Mouse (Mus musculus) left cerebral cortex, postnatal 25 days (tissue): ENCODE results near the gene Adipoq. TPM values are rescaled to one million over a fixed set of nuclear protein-coding genes. Genes with fewer than 3 reads are reported as not detected.
"Not testable (repeated sequence)": the region's sequence is repeated elsewhere in the genome, so short reads cannot be mapped to it uniquely, and the experiment has no call there.

ENCODE experiments used
- DNase-seq, 2 experiments: peaks; one replicate each; pipeline ENCODE4 v3.0.0; 2022; ENCODE audit warnings: low spot score in 2 of 2, mixed read lengths in 1 of 2
- intact Hi-C: fragments of 180-260 bp; cut with DNase I; formaldehyde crosslinking; loops from one replicate; pipeline ENCODE4 v1.15.1; 2025
- total RNA-seq, 2 experiments: library from RNA; stranded (reverse); gene quantifications; 2 replicates each; pipeline ENCODE4 v1.2.3; 2021

Adipoq gene
- total RNA-seq, result not detected

GRCm38 (mm10) chr16:23146280-23146679, at the start of gene Adipoq:
Adipoq (plus strand) TSS chr16:23146536.
- no peak for DNase-seq
- intact Hi-C loops, result no loop called here

GRCm38 (mm10) chr16:23096886-23097285, 49.5 kb upstream of the Adipoq start:
- intact Hi-C loops, DNase-seq: not testable (repeated sequence)

DNA sequence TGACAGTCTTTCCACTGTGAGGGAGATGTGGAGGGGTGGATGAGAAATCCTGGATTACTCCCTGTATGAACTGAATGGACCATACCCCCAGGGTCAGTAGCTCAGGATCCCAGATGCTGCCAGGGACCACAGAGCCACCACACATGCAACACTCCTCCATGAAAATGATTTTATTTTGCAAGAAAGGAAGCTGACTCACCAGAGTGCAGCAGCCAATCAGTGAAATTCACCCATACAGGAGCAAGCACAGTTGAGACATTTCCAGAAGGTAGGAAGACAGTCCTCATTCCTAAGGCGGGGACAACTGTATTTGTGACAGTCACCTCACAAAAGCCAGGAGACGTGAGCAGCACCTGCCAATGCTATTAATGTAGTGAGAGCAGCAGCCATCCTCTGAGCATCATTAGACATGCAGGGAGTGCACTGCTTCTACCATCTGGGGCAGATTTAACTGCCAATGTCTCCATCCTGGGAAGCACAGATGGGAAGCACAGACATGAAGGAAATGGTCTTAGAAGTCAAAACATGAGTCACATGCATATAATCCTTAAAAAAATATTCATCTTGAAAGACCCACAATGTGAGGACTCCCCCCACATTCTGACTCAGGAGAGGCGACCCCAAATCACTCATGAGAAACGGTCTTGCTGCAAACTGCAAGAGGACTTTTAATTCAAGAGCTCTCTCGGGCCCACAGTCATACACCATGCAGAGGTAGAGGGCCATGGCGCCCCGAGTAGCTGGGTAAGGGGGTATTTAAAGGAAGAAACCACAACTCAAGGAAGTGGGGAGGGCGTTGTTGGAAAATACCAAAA, 48.8 kb upstream of the Adipoq start:
- DNase-seq, result peak; percentile 27 to 68
- intact Hi-C loops, result not testable (repeated sequence)

- DNase-seq, intact Hi-C loops: not testable (repeated sequence)
These were observed 48.3 kb upstream of the Adipoq start for GRCm38 (mm10) chr16:23098105-23098452.

GRCm38 (mm10) chr16:23099632-23100031, 46.7 kb upstream of the Adipoq start:
- no peak for DNase-seq
- intact Hi-C loops, result no loop called here

- DNase-seq, result no peak
- intact Hi-C loops, result no loop called here
These were observed 46.2 kb upstream of the Adipoq start for GRCm38 (mm10) chr16:23100099-23100575.

- no peak for DNase-seq
- intact Hi-C loops, result no loop called here
These were observed 45.7 kb upstream of the Adipoq start for GRCm38 (mm10) chr16:23100613-23101012.

DNA sequence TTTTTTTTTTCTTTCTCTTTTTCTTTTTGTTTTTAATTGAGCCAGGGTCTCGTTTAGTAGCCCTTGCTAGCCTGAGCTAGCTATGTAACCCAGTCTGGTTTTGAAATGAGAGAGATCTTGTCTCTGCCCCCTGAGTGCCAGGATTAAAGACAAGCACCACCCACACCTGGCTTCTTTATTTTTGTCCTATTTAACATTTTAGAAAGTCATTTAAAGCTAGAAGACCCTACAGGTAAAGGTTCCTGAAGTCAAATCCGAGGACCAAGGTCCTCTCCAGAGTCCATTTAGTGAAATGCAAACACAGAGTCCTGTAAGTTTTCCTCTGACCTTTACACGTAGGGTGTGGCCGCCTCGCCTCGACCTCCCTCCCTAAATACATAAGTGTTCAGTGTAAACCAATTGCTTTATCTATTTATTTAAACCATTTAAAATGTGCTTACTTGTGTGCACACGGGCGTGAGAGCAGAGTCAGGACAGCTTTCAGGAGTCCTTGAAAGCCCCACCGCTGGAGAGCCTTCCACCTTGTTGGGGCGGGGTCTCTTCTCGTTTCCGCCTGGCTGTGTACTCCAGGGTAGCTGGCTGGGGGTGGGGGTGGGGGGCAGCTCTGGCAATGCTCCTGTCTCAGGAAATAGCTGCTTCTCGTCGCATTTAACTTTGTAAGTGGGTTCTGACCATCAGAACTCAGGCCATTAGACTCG, 43.8 kb upstream of the Adipoq start:
- intact Hi-C loops, result no loop called here
- DNase-seq, result no peak

GRCm38 (mm10) chr16:23103038-23103745, 43.1 kb upstream of the Adipoq start:
- intact Hi-C loops, result no loop called here
- DNase-seq, result no peak

DNA sequence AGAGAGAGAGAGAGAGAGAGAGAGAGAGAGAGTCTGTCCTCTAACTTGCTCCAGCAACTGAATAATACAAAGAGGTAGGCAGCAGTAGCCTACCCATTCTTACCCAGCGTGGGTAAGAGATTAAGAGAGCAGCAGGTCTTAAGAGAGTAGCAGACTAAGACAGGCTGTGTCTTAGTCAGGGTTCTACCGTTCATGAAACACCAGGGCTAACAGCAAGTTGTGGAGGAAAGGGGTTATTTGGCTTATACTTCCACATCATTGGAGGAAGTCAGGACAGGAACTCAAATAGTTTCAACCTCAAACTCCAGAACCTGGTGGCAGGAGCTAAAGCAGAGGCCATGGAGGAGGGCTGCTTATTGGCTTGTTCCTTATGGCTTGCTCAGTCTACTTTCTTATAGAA, 42.5 kb upstream of the Adipoq start:
- intact Hi-C loops, result no loop called here
- DNase-seq, result no peak

- no peak for DNase-seq
- intact Hi-C loops, result loop anchor here (5.0 kb wide), 1 partner anchor 249 kb away; the partner anchor contains the start of genes Dnajb11 and Tbccd1
These were observed 40.2 kb upstream of the Adipoq start for GRCm38 (mm10) chr16:23106121-23106520.

DNA sequence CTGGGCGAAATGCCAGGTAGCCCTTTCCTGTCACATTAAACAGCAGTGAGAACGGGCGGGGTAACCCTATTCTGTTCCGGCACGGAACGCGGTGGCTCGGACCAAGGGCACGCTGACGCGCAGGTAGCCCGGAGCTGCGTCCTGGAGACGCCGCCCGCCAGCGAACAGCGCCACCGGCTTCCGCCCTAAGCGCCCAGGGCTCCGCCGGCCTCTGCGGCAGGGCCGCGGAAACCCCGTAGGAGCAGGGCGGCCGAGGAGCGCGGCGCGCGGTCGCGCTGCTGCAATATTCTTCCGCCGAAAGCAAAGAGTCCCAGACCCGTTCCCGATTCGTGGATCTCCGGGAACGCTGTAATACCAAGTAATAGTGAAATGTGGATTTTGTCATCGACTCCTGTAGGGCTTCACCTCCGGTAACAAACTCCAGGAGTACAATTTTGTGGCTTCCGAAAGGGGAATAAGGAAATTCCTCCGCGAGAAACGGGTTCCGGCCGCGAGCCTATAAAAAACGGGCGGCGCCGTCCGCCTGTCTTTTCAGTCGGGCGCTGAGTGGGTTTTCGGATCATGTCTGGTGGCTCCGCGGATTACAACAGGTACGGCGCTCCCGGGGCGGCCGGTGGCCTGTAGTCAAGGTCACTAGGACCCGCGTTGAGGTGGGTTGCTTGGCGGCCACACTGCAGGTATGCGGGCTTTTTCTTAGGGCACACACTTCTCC, 38.9 kb upstream of the Adipoq start, which contains the start of gene Eif4a2:
Eif4a2 (plus strand) TSS at position 214 of the 712 bp plus-strand sequence.
- intact Hi-C loops, result loop anchor here (1.0 to 5.0 kb wide), 2 partner anchors 20 to 250 kb away; partner anchors contain the start of genes Dnajb11, Rfc4 and Tbccd1
- peak; percentile 93 to 94 for DNase-seq

- peak; percentile 82 for DNase-seq
- intact Hi-C loops, result loop anchor here (1.0 to 5.0 kb wide), 2 partner anchors 19 to 251 kb away; partner anchors contain the start of genes Dnajb11, Rfc4 and Tbccd1
These were observed 38.2 kb upstream of the Adipoq start for GRCm38 (mm10) chr16:23107946-23108759.

DNA sequence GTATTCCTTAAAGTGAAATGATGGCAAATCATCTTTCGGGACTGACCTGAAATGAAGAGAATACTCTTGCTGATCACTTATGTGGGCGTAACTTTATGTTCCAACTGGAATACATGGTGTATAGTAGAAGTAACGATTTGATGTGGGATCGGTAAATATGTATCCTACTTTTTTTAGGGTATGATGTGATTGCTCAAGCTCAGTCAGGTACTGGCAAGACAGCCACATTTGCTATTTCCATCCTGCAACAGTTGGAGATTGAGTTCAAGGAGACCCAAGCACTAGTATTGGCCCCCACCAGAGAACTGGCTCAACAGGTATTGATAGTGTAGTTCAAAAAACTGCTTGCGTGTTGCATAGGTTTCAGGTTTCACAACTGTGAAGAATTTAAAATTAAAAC, 37.4 kb upstream of the Adipoq start:
- intact Hi-C loops, result loop anchor here (5.0 kb wide), 1 partner anchor 252 kb away; the partner anchor contains the start of genes Dnajb11 and Tbccd1
- DNase-seq, result no peak

- DNase-seq, result no peak
- intact Hi-C loops, result loop anchor here (5.0 kb wide), 2 partner anchors 242 to 252 kb away; partner anchors contain the start of genes Dnajb11 and Tbccd1
These were observed 36.7 kb upstream of the Adipoq start for GRCm38 (mm10) chr16:23109350-23110280.

DNA sequence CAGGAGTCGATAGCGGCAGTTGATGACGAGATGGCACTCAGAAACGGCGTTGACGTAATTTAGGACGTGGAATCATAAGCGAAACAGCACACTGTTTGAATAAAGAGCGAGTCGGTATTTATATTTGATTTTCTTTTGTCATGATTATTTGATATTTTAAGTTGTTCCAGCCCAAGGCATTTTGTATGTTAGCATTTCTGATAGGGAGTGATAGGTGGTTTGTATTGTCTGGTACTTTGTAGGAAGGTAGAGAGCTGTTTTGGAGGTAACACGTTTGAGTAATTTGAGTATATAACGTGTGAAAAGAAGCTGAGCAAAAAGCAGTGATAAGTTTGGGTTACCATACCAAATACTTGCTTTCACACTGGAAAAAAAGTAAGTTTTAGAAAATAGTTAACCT, 34.0 kb upstream of the Adipoq start:
- intact Hi-C loops, result loop anchor here (5.0 kb wide), 1 partner anchor 245 kb away; no protein-coding TSS in a partner anchor
- no peak for DNase-seq

DNA sequence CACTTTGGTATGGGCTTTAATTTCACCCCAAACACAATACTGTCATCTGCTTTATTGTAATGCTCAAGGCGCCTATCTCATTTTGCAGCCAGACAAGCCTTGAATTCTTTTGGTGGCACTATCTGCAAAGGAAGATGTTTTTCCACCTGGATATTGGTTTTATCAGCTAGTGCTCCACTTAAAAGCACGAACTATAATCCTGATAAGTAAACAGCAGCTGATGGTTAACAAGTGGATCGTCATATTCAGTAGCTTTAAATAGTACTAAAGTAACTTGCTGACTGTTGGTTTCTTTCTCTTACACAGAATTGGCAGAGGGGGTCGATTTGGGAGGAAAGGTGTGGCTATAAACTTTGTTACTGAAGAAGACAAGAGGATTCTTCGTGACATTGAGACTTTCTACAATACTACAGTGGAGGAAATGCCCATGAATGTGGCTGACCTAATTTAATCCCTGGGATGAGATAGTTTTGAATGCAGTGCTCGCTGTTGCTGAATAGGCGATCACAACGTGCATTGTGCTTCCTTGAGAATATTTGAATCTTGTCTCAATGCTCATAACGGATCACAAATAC, 33.4 kb upstream of the Adipoq start:
- no peak for DNase-seq
- intact Hi-C loops, result loop anchor here (5.0 kb wide), 1 partner anchor 246 kb away; no protein-coding TSS in a partner anchor
